Mouse (Mus musculus) olfactory bulb, adult 2 months (tissue): ENCODE measurements around the gene Gpr83.

ENCODE experiments used
- CTCF ChIP-seq: fragments of 200-500 bp; IDR thresholded peaks from 2 replicates; pipeline ENCODE4 v1.5.1; 2012; ENCODE audit warnings: low read depth, mild to moderate bottlenecking, low read length, moderate library complexity; ENCODE audit not compliant: insufficient read depth
- POLR2A ChIP-seq: fragments of 200-500 bp; IDR thresholded peaks from 2 replicates; pipeline ENCODE4 v1.6.1; 2012; ENCODE audit warnings: mild to moderate bottlenecking, low read depth, low read length, moderate library complexity; ENCODE audit not compliant: insufficient read depth

- TF ChIP-seq POLR2A, result no peak
- TF ChIP-seq CTCF, result no peak
Measured at GRCm38 (mm10) chr9:14858170-14858706, 1.8 kb upstream of the Gpr83 start.
